Mouse (Mus musculus): ENCODE measurements around the gene Gm10643. TPM values are rescaled to one million over a fixed set of nuclear protein-coding genes. Genes with fewer than 3 reads are reported as not detected.

The Gm10643 gene
- polyA plus RNA-seq, 1 experiment = 0.48 TPM

- Histone ChIP-seq H3K4me1 (ENCODE audit: control insufficient read depth, insufficient read depth, insufficient read length, low read length) (peaks cover 30% of the 10 kb centered on the region), H3K36me3 (ENCODE audit: control insufficient read depth, insufficient read depth, low read length) (peaks cover 36% of the 10 kb centered on the region), H3K4me3 (ENCODE audit: low read depth, low read length) (no peak overlapping the region), H3K27ac (ENCODE audit: insufficient read depth, low read depth, low read length) (no peak overlapping the region), H3K27me3 (ENCODE audit: control insufficient read depth, insufficient read depth, low read length) (no peaks in the 10 kb centered on the region)
- WGBS = 88% methylated on average over 25 of the region's 25 CpGs
- TF ChIP-seq POLR2A (IDR thresholded peaks at IDR 0.05; ENCODE audit: low read depth, low read length) (no peak), CTCF (IDR thresholded peaks at IDR 0.05; ENCODE audit: extremely low read depth, insufficient read length, insufficient replicate concordance, low read depth, low read length) (no peak)
Observed at GRCm38 (mm10) chr8:84101476-84102270, 36.7 kb upstream of the Gm10643 start.

DNA sequence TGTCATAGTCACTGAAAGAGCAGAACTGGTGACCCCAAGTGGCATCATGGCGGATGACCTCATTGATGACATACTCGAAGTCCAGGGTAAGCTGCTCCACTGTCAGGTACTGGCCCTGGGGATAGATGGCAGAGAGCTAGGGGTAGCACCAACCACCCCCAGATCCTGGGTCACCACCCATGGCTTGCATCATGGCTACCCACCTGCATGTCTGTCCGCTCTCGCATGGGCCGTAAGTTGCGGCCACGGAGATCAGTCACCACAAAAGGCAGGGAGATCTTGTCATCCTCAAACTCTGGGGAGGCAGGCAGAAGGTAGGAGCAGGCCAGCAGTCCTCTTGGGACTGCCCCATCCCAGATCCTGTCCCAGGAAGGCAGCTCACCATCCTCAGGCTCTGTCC lies 33.4 kb upstream of the Gm10643 start:
- Histone ChIP-seq H3K4me3 (ENCODE audit: low read depth, low read length) (no peak overlapping the region), H3K27ac (ENCODE audit: insufficient read depth, low read depth, low read length) (no peak overlapping the region), H3K27me3 (ENCODE audit: control insufficient read depth, insufficient read depth, low read length) (no peaks in the 10 kb centered on the region), H3K36me3 (ENCODE audit: control insufficient read depth, insufficient read depth, low read length) (peaks cover 61% of the 10 kb centered on the region), H3K4me1 (ENCODE audit: control insufficient read depth, insufficient read depth, insufficient read length, low read length) (peaks cover 21% of the 10 kb centered on the region)
- WGBS = 94% methylated on average over 7 of the region's 7 CpGs
- no peak for TF ChIP-seq POLR2A (IDR thresholded peaks at IDR 0.05; ENCODE audit: low read depth, low read length)
- TF ChIP-seq CTCF (IDR thresholded peaks at IDR 0.05; ENCODE audit: extremely low read depth, insufficient read length, insufficient replicate concordance, low read depth, low read length) = no peak

GRCm38 (mm10) chr8:84096061-84096460 lies 31.1 kb upstream of the Gm10643 start:
- H3K4me1 ChIP-seq (ENCODE audit: control insufficient read depth, insufficient read depth, insufficient read length, low read length) = peaks cover 6% of the 10 kb centered on the region; the same call in 1 of the 2 replicates
- H3K27me3 ChIP-seq (ENCODE audit: control insufficient read depth, insufficient read depth, low read length) = no peaks in the 10 kb centered on the region
- peaks cover 65% of the 10 kb centered on the region for H3K36me3 ChIP-seq (ENCODE audit: control insufficient read depth, insufficient read depth, low read length)
- TF ChIP-seq POLR2A (IDR thresholded peaks at IDR 0.05; ENCODE audit: low read depth, low read length) (no peak), CTCF (IDR thresholded peaks at IDR 0.05; ENCODE audit: extremely low read depth, insufficient read length, insufficient replicate concordance, low read depth, low read length) (no peak)
- no peak overlapping the region for H3K4me3 ChIP-seq (ENCODE audit: low read depth, low read length)
- no peak overlapping the region for H3K27ac ChIP-seq (ENCODE audit: insufficient read depth, low read depth, low read length)
- 63% methylated on average over 8 of the region's 8 CpGs for WGBS

DNA sequence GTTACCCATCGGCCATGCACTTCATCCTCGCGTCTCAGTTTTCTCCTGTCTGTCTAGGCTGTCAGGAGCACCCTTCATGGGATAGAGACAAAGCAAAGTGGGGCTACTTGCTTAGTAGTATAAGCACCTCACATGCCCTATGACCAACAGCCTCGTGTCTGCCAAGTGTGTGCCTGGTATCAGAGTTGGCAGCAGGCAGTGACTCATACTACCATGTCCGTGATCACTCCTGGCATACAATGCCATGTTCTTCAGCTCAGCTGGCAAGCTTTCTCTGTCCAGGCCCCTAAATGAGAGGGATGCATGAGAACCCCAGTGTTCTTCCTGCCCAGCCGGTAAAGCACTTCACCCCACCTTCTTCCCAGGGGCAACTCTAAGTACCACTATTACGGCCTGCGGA lies 25.6 kb upstream of the Gm10643 start:
- peaks cover 44% of the 10 kb centered on the region for H3K36me3 ChIP-seq (ENCODE audit: control insufficient read depth, insufficient read depth, low read length)
- no peaks in the 10 kb centered on the region for H3K27me3 ChIP-seq (ENCODE audit: control insufficient read depth, insufficient read depth, low read length)
- WGBS = 77% methylated on average over 8 of the region's 8 CpGs
- H3K4me1 ChIP-seq (ENCODE audit: control insufficient read depth, insufficient read depth, insufficient read length, low read length) = peaks cover 18% of the 10 kb centered on the region
- peak overlapping the region; percentile 10; the same call in 1 of the 2 replicates for H3K27ac ChIP-seq (ENCODE audit: insufficient read depth, low read depth, low read length)
- TF ChIP-seq CTCF (IDR thresholded peaks at IDR 0.05; ENCODE audit: extremely low read depth, insufficient read length, insufficient replicate concordance, low read depth, low read length) (no peak), POLR2A (IDR thresholded peaks at IDR 0.05; ENCODE audit: low read depth, low read length) (no peak)
- H3K4me3 ChIP-seq (ENCODE audit: low read depth, low read length) = no peak overlapping the region

GRCm38 (mm10) chr8:84089277-84089676 lies 24.3 kb upstream of the Gm10643 start:
- TF ChIP-seq POLR2A (IDR thresholded peaks at IDR 0.05; ENCODE audit: low read depth, low read length) = no peak
- no peak for TF ChIP-seq CTCF (IDR thresholded peaks at IDR 0.05; ENCODE audit: extremely low read depth, insufficient read length, insufficient replicate concordance, low read depth, low read length)
- Histone ChIP-seq H3K27ac (ENCODE audit: insufficient read depth, low read depth, low read length) (peak overlapping the region; percentile 86), H3K27me3 (ENCODE audit: control insufficient read depth, insufficient read depth, low read length) (no peaks in the 10 kb centered on the region), H3K4me1 (ENCODE audit: control insufficient read depth, insufficient read depth, insufficient read length, low read length) (peaks cover 18% of the 10 kb centered on the region), H3K36me3 (ENCODE audit: control insufficient read depth, insufficient read depth, low read length) (peaks cover 44% of the 10 kb centered on the region), H3K4me3 (ENCODE audit: low read depth, low read length) (no peak overlapping the region)
- 31% methylated on average over 9 of the region's 9 CpGs for WGBS

- Histone ChIP-seq H3K27ac (ENCODE audit: insufficient read depth, low read depth, low read length) (no peak overlapping the region), H3K4me3 (ENCODE audit: low read depth, low read length) (no peak overlapping the region), H3K36me3 (ENCODE audit: control insufficient read depth, insufficient read depth, low read length) (peaks cover 42% of the 10 kb centered on the region), H3K27me3 (ENCODE audit: control insufficient read depth, insufficient read depth, low read length) (no peaks in the 10 kb centered on the region), H3K4me1 (ENCODE audit: control insufficient read depth, insufficient read depth, insufficient read length, low read length) (peaks cover 18% of the 10 kb centered on the region)
- WGBS = 95% methylated on average over 14 of the region's 14 CpGs
- TF ChIP-seq POLR2A (IDR thresholded peaks at IDR 0.05; ENCODE audit: low read depth, low read length) = no peak
- no peak for TF ChIP-seq CTCF (IDR thresholded peaks at IDR 0.05; ENCODE audit: extremely low read depth, insufficient read length, insufficient replicate concordance, low read depth, low read length)
Observed at GRCm38 (mm10) chr8:84087821-84088220, 22.9 kb upstream of the Gm10643 start.

- no peak overlapping the region for H3K27ac ChIP-seq (ENCODE audit: insufficient read depth, low read depth, low read length)
- no peak overlapping the region for H3K4me3 ChIP-seq (ENCODE audit: low read depth, low read length)
- H3K36me3 ChIP-seq (ENCODE audit: control insufficient read depth, insufficient read depth, low read length) = peaks cover 43% of the 10 kb centered on the region
- 73% methylated on average over 7 of the region's 7 CpGs for WGBS
- H3K4me1 ChIP-seq (ENCODE audit: control insufficient read depth, insufficient read depth, insufficient read length, low read length) = peaks cover 18% of the 10 kb centered on the region
- H3K27me3 ChIP-seq (ENCODE audit: control insufficient read depth, insufficient read depth, low read length) = no peaks in the 10 kb centered on the region
- TF ChIP-seq POLR2A (IDR thresholded peaks at IDR 0.05; ENCODE audit: low read depth, low read length) = no peak
- TF ChIP-seq CTCF (IDR thresholded peaks at IDR 0.05; ENCODE audit: extremely low read depth, insufficient read length, insufficient replicate concordance, low read depth, low read length) = no peak
Observed at GRCm38 (mm10) chr8:84087156-84087555, 22.2 kb upstream of the Gm10643 start.
